Mouse (Mus musculus) forebrain, embryonic 15.5 days (tissue): ENCODE data around the gene Wwox. TPM values are rescaled to one million over a fixed set of nuclear protein-coding genes. Genes with fewer than 3 reads are reported as not detected.
A peak's percentile ranks its signal among the peaks of the same experiment; 100 is the strongest.

Experiments
- ATAC-seq: fragments of 200-750 bp; cut with Nextera tagmentation; replicated peaks from 2 replicates; pipeline ENCODE4 v1.8.0; 2017; ENCODE audit warnings: mild to moderate bottlenecking, moderate TSS enrichment, moderate library complexity
- H3K27ac ChIP-seq: fragments of 300-500 bp; sonication (generic); replicated peaks from 2 replicates; pipeline ENCODE4 v1.5.1; 2015; ENCODE audit warnings: mild to moderate bottlenecking, inconsistent platforms
- H3K27me3 ChIP-seq: fragments of 300-500 bp; sonication (generic); 2 replicates; pipeline ENCODE4 v1.6.1; 2015; ENCODE audit warnings: inconsistent platforms
- H3K36me3 ChIP-seq: fragments of 300-500 bp; sonication (generic); 2 replicates; pipeline ENCODE4 v1.6.1; 2015; ENCODE audit warnings: mild to moderate bottlenecking, inconsistent platforms
- H3K4me1 ChIP-seq: fragments of 300-500 bp; sonication (generic); 2 replicates; pipeline ENCODE4 v1.6.1; 2015; ENCODE audit warnings: inconsistent platforms
- H3K4me2 ChIP-seq: fragments of 300-500 bp; sonication (generic); replicated peaks from 2 replicates; pipeline ENCODE4 v1.6.1; 2015; ENCODE audit warnings: mild to moderate bottlenecking, inconsistent platforms
- H3K4me3 ChIP-seq: fragments of 300-500 bp; sonication (generic); 2 replicates; pipeline ENCODE4 v1.5.1; 2015; ENCODE audit warnings: mild to moderate bottlenecking, inconsistent platforms
- H3K9ac ChIP-seq: fragments of 300-500 bp; sonication (generic); replicated peaks from 2 replicates; pipeline ENCODE4 v1.6.1; 2015; ENCODE audit warnings: mild to moderate bottlenecking, inconsistent platforms
- H3K9me3 ChIP-seq: fragments of 300-500 bp; sonication (generic); 2 replicates; pipeline ENCODE4 v1.6.1; 2016; ENCODE audit warnings: inconsistent platforms
- WGBS: fragments of 180-500 bp; shearing (Covaris S2); methylation state at CpG from one replicate; pipeline ENCODE4 v1.1.7; 2015; ENCODE audit warnings: mixed read lengths; 5-methylcytosine and 5-hydroxymethylcytosine counted together
- polyA plus RNA-seq: library from polyadenylated mRNA; unstranded; fragments of >200 nt; fragmentation: Nextera tagmentation; extraction: Ambion mirVana; gene quantifications from 2 replicates; pipeline ENCODE4 v1.2.1, GENCODE M21; 2015

Gene Wwox
- polyA plus RNA-seq, 1 experiment from 2014 or later: 10.7 TPM

GRCm38 (mm10) chr8:115311003-115311402, 871.5 kb downstream of the Wwox start:
- WGBS: 94% methylated on average over 6 of the region's 6 CpGs
- H3K9ac ChIP-seq: no peak overlapping the region
- ATAC-seq: no peak
- H3K27ac ChIP-seq: no peak overlapping the region
- H3K4me1 ChIP-seq: no peaks in the 10 kb centered on the region
- H3K9me3 ChIP-seq: no peaks in the 10 kb centered on the region
- no peak overlapping the region for H3K4me3 ChIP-seq
- no peaks in the 10 kb centered on the region for H3K27me3 ChIP-seq
- no peaks in the 10 kb centered on the region for H3K36me3 ChIP-seq
- H3K4me2 ChIP-seq: no peak overlapping the region

DNA sequence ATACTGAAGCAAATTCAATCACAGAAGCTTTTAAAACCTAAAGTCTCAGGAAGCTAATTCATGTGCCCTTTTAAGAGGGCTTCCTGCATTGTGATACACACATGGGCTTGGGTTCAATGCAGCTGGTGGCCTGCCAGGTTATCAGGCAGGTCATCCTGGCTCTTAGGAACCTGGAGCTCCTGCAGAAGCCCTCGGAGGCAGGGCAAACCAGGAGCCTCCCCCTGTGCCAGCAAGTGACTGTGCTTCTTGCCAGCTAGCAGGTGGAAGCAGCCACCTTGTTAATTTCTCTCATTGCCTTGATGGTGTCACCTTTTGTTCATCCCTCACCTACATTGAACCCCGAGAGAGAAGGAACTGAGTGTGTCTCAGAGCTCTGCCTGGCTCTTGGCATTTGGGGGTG, 872.9 kb downstream of the Wwox start:
- Histone ChIP-seq H3K27ac (no peak overlapping the region), H3K27me3 (no peaks in the 10 kb centered on the region), H3K4me3 (no peak overlapping the region), H3K9me3 (no peaks in the 10 kb centered on the region), H3K9ac (no peak overlapping the region), H3K36me3 (no peaks in the 10 kb centered on the region), H3K4me2 (no peak overlapping the region), H3K4me1 (no peaks in the 10 kb centered on the region)
- no peak for ATAC-seq
- 71% methylated on average over 2 of the region's 2 CpGs for WGBS

DNA sequence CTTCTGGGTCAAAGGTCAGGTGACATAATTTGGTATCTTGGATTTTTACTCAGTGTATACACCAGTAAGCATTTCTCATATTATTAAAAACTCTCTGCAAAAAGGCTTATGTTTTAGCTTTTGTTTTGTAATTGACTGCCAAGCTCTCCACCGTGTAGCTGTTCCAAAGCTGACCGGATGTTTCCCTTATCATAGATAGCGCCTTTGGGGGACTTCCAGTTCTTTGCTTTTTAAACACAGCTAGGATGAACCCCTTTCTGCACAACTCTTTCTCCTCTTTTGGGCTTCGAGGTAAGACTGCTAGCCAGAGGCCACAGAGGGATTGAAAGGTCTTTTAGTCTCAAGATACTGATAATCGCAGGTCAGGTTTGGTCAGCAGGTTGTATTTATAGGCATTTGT, 883.0 kb downstream of the Wwox start:
- Histone ChIP-seq H3K4me1 (no peaks in the 10 kb centered on the region), H3K9ac (no peak overlapping the region), H3K4me3 (no peak overlapping the region), H3K27me3 (no peaks in the 10 kb centered on the region), H3K36me3 (no peaks in the 10 kb centered on the region), H3K27ac (no peak overlapping the region), H3K4me2 (no peak overlapping the region), H3K9me3 (no peaks in the 10 kb centered on the region)
- 91% methylated on average over 5 of the region's 5 CpGs for WGBS
- no peak for ATAC-seq

GRCm38 (mm10) chr8:115330671-115331070, 891.2 kb downstream of the Wwox start:
- ATAC-seq: no peak
- Histone ChIP-seq H3K27me3 (no peaks in the 10 kb centered on the region), H3K9ac (no peak overlapping the region), H3K27ac (no peak overlapping the region), H3K4me3 (no peak overlapping the region), H3K9me3 (no peaks in the 10 kb centered on the region), H3K4me1 (peaks cover 4% of the 10 kb centered on the region; the same call in 1 of the 2 replicates), H3K36me3 (no peaks in the 10 kb centered on the region), H3K4me2 (no peak overlapping the region)
- WGBS: 72% methylated on average over 11 of the region's 11 CpGs

- Histone ChIP-seq H3K9me3 (no peaks in the 10 kb centered on the region), H3K4me2 (no peak overlapping the region), H3K27me3 (no peaks in the 10 kb centered on the region), H3K4me1 (peaks cover 4% of the 10 kb centered on the region; the same call in 1 of the 2 replicates), H3K27ac (no peak overlapping the region), H3K4me3 (no peak overlapping the region), H3K36me3 (no peaks in the 10 kb centered on the region), H3K9ac (no peak overlapping the region)
- no peak for ATAC-seq
- WGBS: 93% methylated on average over 3 of the region's 3 CpGs
Measured at GRCm38 (mm10) chr8:115333972-115334371, 894.5 kb downstream of the Wwox start.

- Histone ChIP-seq H3K9ac (no peak overlapping the region), H3K9me3 (no peaks in the 10 kb centered on the region), H3K27me3 (no peaks in the 10 kb centered on the region), H3K4me3 (no peak overlapping the region), H3K27ac (no peak overlapping the region), H3K36me3 (no peaks in the 10 kb centered on the region), H3K4me2 (no peak overlapping the region), H3K4me1 (no peaks in the 10 kb centered on the region)
- WGBS: 78% methylated on average over 1 of the region's 1 CpGs
- ATAC-seq: no peak
Measured at GRCm38 (mm10) chr8:115336361-115336760, 896.9 kb downstream of the Wwox start.

GRCm38 (mm10) chr8:115348704-115349103, 909.2 kb downstream of the Wwox start:
- Histone ChIP-seq H3K9me3 (no peaks in the 10 kb centered on the region), H3K36me3 (no peaks in the 10 kb centered on the region), H3K27me3 (no peaks in the 10 kb centered on the region), H3K4me1 (peaks cover 2% of the 10 kb centered on the region; the same call in 1 of the 2 replicates), H3K27ac (no peak overlapping the region), H3K9ac (no peak overlapping the region), H3K4me2 (no peak overlapping the region), H3K4me3 (no peak overlapping the region)
- 36% methylated on average over 6 of the region's 6 CpGs for WGBS
- no peak for ATAC-seq

DNA sequence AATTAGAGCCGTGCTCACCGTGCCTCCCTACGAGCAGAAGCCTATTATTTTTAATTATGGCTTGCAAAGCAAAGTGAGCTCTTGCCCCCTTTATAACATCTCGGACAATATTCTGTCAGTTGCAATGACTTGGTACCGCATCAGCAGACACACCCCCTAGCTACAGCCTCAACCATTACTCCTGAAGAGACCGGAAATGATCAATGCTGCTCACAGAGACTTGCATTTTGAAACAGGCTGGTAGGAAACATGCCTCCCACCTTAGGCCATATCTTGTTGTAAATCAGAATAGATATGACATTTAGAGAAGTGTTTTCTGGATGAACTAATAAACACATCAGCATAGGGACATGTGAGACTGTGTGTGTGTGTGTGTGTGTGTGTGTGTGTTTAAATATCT, 911.3 kb downstream of the Wwox start:
- Histone ChIP-seq H3K4me3 (no peak overlapping the region), H3K9me3 (no peaks in the 10 kb centered on the region), H3K4me2 (no peak overlapping the region), H3K9ac (no peak overlapping the region), H3K4me1 (peaks cover 2% of the 10 kb centered on the region; the same call in 1 of the 2 replicates), H3K27ac (no peak overlapping the region), H3K36me3 (no peaks in the 10 kb centered on the region), H3K27me3 (no peaks in the 10 kb centered on the region)
- ATAC-seq: no peak
- WGBS: 75% methylated on average over 6 of the region's 6 CpGs

- H3K9ac ChIP-seq: no peak overlapping the region
- ATAC-seq: no peak
- WGBS: 9% methylated on average over 16 of the region's 16 CpGs
Measured at GRCm38 (mm10) chr8:115357663-115358335, 918.3 kb downstream of the Wwox start.

DNA sequence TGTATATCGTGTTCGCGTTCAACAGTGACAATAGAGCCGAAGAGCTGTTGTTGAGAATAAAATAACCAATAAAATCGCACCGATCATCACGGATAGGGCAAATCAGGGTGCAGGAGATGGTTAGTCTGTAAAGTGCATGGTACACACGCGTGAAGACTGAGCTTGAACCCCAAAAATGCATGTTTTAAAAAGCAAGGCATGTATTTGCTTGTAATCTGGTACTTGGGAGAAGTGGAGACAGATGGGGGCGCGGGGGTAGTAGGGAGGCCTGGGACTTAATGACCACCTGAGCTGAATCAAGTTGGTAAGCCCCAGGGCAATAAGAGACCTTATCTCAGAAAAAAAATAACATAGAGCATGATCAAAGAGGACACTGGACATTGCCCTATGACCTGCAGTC, 919.0 kb downstream of the Wwox start:
- no peak for ATAC-seq
- Histone ChIP-seq H3K4me2 (no peak overlapping the region), H3K9ac (no peak overlapping the region), H3K9me3 (no peaks in the 10 kb centered on the region), H3K36me3 (no peaks in the 10 kb centered on the region), H3K27me3 (no peaks in the 10 kb centered on the region), H3K4me3 (no peak overlapping the region), H3K27ac (no peak overlapping the region), H3K4me1 (peaks cover 6% of the 10 kb centered on the region)
- 88% methylated on average over 11 of the region's 11 CpGs for WGBS

More at GRCm38 (mm10) chr8:115357663-115358335, 918.3 kb downstream of the Wwox start:
- H3K4me2 ChIP-seq: peak overlapping the region; percentile 28
- H3K4me3 ChIP-seq: no peak overlapping the region
- no peak overlapping the region for H3K27ac ChIP-seq
- no peaks in the 10 kb centered on the region for H3K36me3 ChIP-seq
- no peaks in the 10 kb centered on the region for H3K27me3 ChIP-seq
- H3K4me1 ChIP-seq: peaks cover 6% of the 10 kb centered on the region
- no peaks in the 10 kb centered on the region for H3K9me3 ChIP-seq

DNA sequence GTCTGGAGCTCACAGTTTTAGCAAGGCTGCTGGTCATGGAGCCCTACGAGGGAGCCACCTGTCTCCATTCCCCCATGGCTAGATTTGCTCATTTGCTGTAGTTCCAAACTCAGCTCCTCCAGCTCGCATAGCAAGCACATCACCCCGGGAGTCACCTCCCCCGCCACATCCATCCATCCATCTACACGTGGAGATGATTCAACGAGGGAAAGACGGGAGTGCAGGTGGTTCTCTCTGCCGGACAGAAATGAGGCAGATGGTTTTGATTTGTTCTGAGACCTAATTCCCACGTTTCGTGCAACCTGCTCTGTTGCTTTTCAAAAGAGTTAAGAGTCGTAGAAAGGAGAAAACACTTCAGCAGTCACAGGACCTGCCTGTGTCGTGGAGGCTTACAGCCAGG, 920.2 kb downstream of the Wwox start:
- Histone ChIP-seq H3K36me3 (no peaks in the 10 kb centered on the region), H3K4me1 (peaks cover 6% of the 10 kb centered on the region), H3K27me3 (no peaks in the 10 kb centered on the region), H3K27ac (no peak overlapping the region), H3K9ac (no peak overlapping the region), H3K9me3 (no peaks in the 10 kb centered on the region), H3K4me3 (no peak overlapping the region), H3K4me2 (no peak overlapping the region)
- WGBS: 60% methylated on average over 12 of the region's 12 CpGs
- no peak for ATAC-seq

DNA sequence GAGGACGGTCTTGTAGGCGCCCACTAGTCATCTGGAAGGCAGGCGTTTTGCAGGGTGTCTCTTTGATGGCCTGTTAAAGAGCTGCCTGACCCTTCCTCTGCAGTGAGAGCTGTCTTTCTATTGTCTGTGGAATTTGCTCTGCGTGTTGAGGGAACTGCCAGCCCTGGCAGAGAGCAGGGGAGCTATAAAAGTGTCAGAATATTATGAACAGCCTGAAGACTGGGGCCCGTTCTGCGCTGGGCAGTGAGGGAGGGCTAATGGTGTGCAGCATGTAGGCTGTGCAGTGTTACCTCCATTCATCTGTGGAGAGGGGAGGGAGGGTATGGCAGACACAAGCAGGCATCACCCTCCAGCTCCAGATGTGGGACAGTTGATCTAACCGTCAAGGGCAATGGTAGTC, 923.1 kb downstream of the Wwox start:
- Histone ChIP-seq H3K36me3 (no peaks in the 10 kb centered on the region), H3K4me2 (no peak overlapping the region), H3K9me3 (no peaks in the 10 kb centered on the region), H3K9ac (no peak overlapping the region), H3K4me3 (no peak overlapping the region), H3K4me1 (peaks cover 6% of the 10 kb centered on the region), H3K27ac (no peak overlapping the region), H3K27me3 (no peaks in the 10 kb centered on the region)
- no peak for ATAC-seq
- WGBS: 75% methylated on average over 7 of the region's 7 CpGs

DNA sequence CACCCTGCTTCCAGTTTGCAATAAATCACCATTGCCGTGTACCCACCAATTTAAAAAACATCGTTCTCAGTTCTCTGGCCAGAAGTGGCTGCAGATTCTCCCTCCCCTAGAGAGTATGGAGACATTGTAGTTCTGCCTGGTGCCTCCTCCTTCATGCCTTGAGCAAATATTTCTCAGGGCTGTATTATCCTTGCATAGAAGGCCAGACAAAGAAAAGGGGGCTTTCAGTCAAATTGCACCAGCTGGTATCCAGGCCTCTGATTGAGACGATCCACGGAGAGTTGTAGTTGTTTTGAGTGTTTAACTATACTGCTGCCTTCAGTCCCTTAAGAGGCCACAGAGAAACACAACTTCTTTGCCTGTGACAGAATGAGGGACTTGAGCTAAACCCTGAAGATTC, 935.5 kb downstream of the Wwox start:
- Histone ChIP-seq H3K9me3 (no peaks in the 10 kb centered on the region), H3K9ac (no peak overlapping the region), H3K36me3 (no peaks in the 10 kb centered on the region), H3K27ac (peak overlapping the region; percentile 70), H3K4me1 (peaks cover 23% of the 10 kb centered on the region), H3K4me2 (no peak overlapping the region), H3K4me3 (no peak overlapping the region), H3K27me3 (no peaks in the 10 kb centered on the region)
- peak; percentile 46 for ATAC-seq
- WGBS: 16% methylated on average over 4 of the region's 4 CpGs
